Mouse (Mus musculus): ENCODE measurements around the gene Fgf18. TPM values are rescaled to one million over a fixed set of nuclear protein-coding genes. Genes with fewer than 3 reads are reported as not detected.

Fgf18 gene
- polyA plus RNA-seq, 1 experiment from 2014 or later: 7.7 TPM

GRCm38 (mm10) chr11:33098446-33098845 is 48.8 kb downstream of the Fgf18 start:
- Histone ChIP-seq H3K4me1 (replicated peaks) (peaks cover 22% of the 10 kb centered on the region), H3K27me3 (ENCODE audit: insufficient read depth, poor library complexity, severe bottlenecking) (peaks cover 3% of the 10 kb centered on the region; the same call in 1 of the 2 replicates), H3K9me3 (0 out of 2 replicates have a peak, but pooled peaks cover 4% of the 10 kb centered on the region), H3K27ac (0 out of 2 replicates have a peak overlapping the region, but pooled peaks have one; percentile 42), H3K36me3 (no peaks in the 10 kb centered on the region), H3K4me3 (no peak overlapping the region)
- no peak for DNase-seq (ENCODE audit: low spot score)
- 83% methylated on average over 12 of the region's 12 CpGs for WGBS

- no peak overlapping the region for H3K4me3 ChIP-seq
- no peaks in the 10 kb centered on the region for H3K36me3 ChIP-seq
- 0 out of 2 replicates have a peak, but pooled peaks cover 4% of the 10 kb centered on the region for H3K9me3 ChIP-seq
- peak; percentile 54 for DNase-seq (ENCODE audit: low spot score)
- no peak overlapping the region for H3K27ac ChIP-seq
- H3K27me3 ChIP-seq (ENCODE audit: insufficient read depth, poor library complexity, severe bottlenecking): peaks cover 3% of the 10 kb centered on the region; the same call in 1 of the 2 replicates
- peaks cover 22% of the 10 kb centered on the region for H3K4me1 ChIP-seq (replicated peaks)
- 54% methylated on average over 8 of the region's 8 CpGs for WGBS
Observed at GRCm38 (mm10) chr11:33097855-33098254, 49.3 kb downstream of the Fgf18 start.

GRCm38 (mm10) chr11:33089856-33090255 is 57.3 kb downstream of the Fgf18 start:
- H3K27ac ChIP-seq: no peak overlapping the region
- no peak overlapping the region for H3K4me3 ChIP-seq
- no peak for DNase-seq (ENCODE audit: low spot score)
- H3K4me1 ChIP-seq (replicated peaks): peaks cover 7% of the 10 kb centered on the region; the same call in 1 of the 2 replicates
- 82% methylated on average over 6 of the region's 6 CpGs for WGBS
- H3K27me3 ChIP-seq (ENCODE audit: insufficient read depth, poor library complexity, severe bottlenecking): no peaks in the 10 kb centered on the region
- H3K36me3 ChIP-seq: no peaks in the 10 kb centered on the region
- 0 out of 2 replicates have a peak, but pooled peaks cover 4% of the 10 kb centered on the region for H3K9me3 ChIP-seq

- Histone ChIP-seq H3K27me3 (ENCODE audit: insufficient read depth, poor library complexity, severe bottlenecking) (no peaks in the 10 kb centered on the region), H3K4me3 (no peak overlapping the region), H3K4me1 (replicated peaks) (peaks cover 7% of the 10 kb centered on the region; the same call in 1 of the 2 replicates), H3K27ac (no peak overlapping the region), H3K36me3 (no peaks in the 10 kb centered on the region), H3K9me3 (no peaks in the 10 kb centered on the region)
- WGBS: 44% methylated on average over 1 of the region's 1 CpGs
- no peak for DNase-seq (ENCODE audit: low spot score)
Observed at GRCm38 (mm10) chr11:33088181-33088580, 59.0 kb downstream of the Fgf18 start.

GRCm38 (mm10) chr11:33086046-33086445 is 61.2 kb downstream of the Fgf18 start:
- no peak overlapping the region for H3K27ac ChIP-seq
- no peaks in the 10 kb centered on the region for H3K27me3 ChIP-seq (ENCODE audit: insufficient read depth, poor library complexity, severe bottlenecking)
- no peak overlapping the region for H3K4me3 ChIP-seq
- no peaks in the 10 kb centered on the region for H3K9me3 ChIP-seq
- peaks cover 7% of the 10 kb centered on the region; the same call in 1 of the 2 replicates for H3K4me1 ChIP-seq (replicated peaks)
- DNase-seq (ENCODE audit: low spot score): no peak
- H3K36me3 ChIP-seq: no peaks in the 10 kb centered on the region
- 94% methylated on average over 1 of the region's 1 CpGs for WGBS

GRCm38 (mm10) chr11:33085514-33085913 is 61.7 kb downstream of the Fgf18 start:
- Histone ChIP-seq H3K4me1 (replicated peaks) (peaks cover 7% of the 10 kb centered on the region; the same call in 1 of the 2 replicates), H3K36me3 (no peaks in the 10 kb centered on the region), H3K27me3 (ENCODE audit: insufficient read depth, poor library complexity, severe bottlenecking) (no peaks in the 10 kb centered on the region), H3K27ac (no peak overlapping the region), H3K9me3 (no peaks in the 10 kb centered on the region), H3K4me3 (no peak overlapping the region)
- 85% methylated on average over 4 of the region's 4 CpGs for WGBS
- DNase-seq (ENCODE audit: low spot score): no peak

GRCm38 (mm10) chr11:33085054-33085453 is 62.1 kb downstream of the Fgf18 start:
- no peak overlapping the region for H3K27ac ChIP-seq
- H3K27me3 ChIP-seq (ENCODE audit: insufficient read depth, poor library complexity, severe bottlenecking): no peaks in the 10 kb centered on the region
- H3K4me3 ChIP-seq: no peak overlapping the region
- DNase-seq (ENCODE audit: low spot score): no peak
- peaks cover 7% of the 10 kb centered on the region; the same call in 1 of the 2 replicates for H3K4me1 ChIP-seq (replicated peaks)
- 91% methylated on average over 3 of the region's 3 CpGs for WGBS
- H3K36me3 ChIP-seq: no peaks in the 10 kb centered on the region
- H3K9me3 ChIP-seq: no peaks in the 10 kb centered on the region

GRCm38 (mm10) chr11:33084041-33084440 is 63.2 kb downstream of the Fgf18 start:
- no peak for DNase-seq (ENCODE audit: low spot score)
- Histone ChIP-seq H3K4me3 (no peak overlapping the region), H3K9me3 (no peaks in the 10 kb centered on the region), H3K27me3 (ENCODE audit: insufficient read depth, poor library complexity, severe bottlenecking) (no peaks in the 10 kb centered on the region), H3K4me1 (replicated peaks) (peaks cover 7% of the 10 kb centered on the region; the same call in 1 of the 2 replicates), H3K27ac (no peak overlapping the region), H3K36me3 (no peaks in the 10 kb centered on the region)
- WGBS: 92% methylated on average over 2 of the region's 2 CpGs

- peaks cover 24% of the 10 kb centered on the region for H3K4me1 ChIP-seq (replicated peaks)
- H3K27me3 ChIP-seq (ENCODE audit: insufficient read depth, poor library complexity, severe bottlenecking): 0 out of 2 replicates have a peak, but pooled peaks cover 3% of the 10 kb centered on the region
- H3K4me3 ChIP-seq: no peak overlapping the region
- no peaks in the 10 kb centered on the region for H3K9me3 ChIP-seq
- H3K36me3 ChIP-seq: no peaks in the 10 kb centered on the region
- no peak for DNase-seq (ENCODE audit: low spot score)
- no peak overlapping the region for H3K27ac ChIP-seq
- 86% methylated on average over 3 of the region's 3 CpGs for WGBS
Observed at GRCm38 (mm10) chr11:33081175-33081574, 66.0 kb downstream of the Fgf18 start.

GRCm38 (mm10) chr11:33080046-33080808 is 67.0 kb downstream of the Fgf18 start:
- 69% methylated on average over 16 of the region's 16 CpGs for WGBS
- Histone ChIP-seq H3K27me3 (ENCODE audit: insufficient read depth, poor library complexity, severe bottlenecking) (0 out of 2 replicates have a peak, but pooled peaks cover 12% of the 10 kb centered on the region), H3K4me1 (replicated peaks) (peaks cover 22% of the 10 kb centered on the region), H3K27ac (no peak overlapping the region), H3K9me3 (no peaks in the 10 kb centered on the region), H3K36me3 (no peaks in the 10 kb centered on the region), H3K4me3 (no peak overlapping the region)
- no peak for DNase-seq (ENCODE audit: low spot score)

- Histone ChIP-seq H3K4me1 (replicated peaks) (peaks cover 23% of the 10 kb centered on the region), H3K4me3 (no peak overlapping the region), H3K27me3 (ENCODE audit: insufficient read depth, poor library complexity, severe bottlenecking) (0 out of 2 replicates have a peak, but pooled peaks cover 13% of the 10 kb centered on the region), H3K36me3 (no peaks in the 10 kb centered on the region), H3K27ac (no peak overlapping the region), H3K9me3 (no peaks in the 10 kb centered on the region)
- DNase-seq (ENCODE audit: low spot score): no peak
- WGBS: 70% methylated on average over 6 of the region's 6 CpGs
Observed at GRCm38 (mm10) chr11:33079424-33079823, 67.8 kb downstream of the Fgf18 start.

- H3K4me3 ChIP-seq: no peak overlapping the region
- peak overlapping the region; percentile 71; the same call in 1 of the 2 replicates for H3K27ac ChIP-seq
- H3K4me1 ChIP-seq (replicated peaks): peaks cover 23% of the 10 kb centered on the region
- no peaks in the 10 kb centered on the region for H3K36me3 ChIP-seq
- H3K9me3 ChIP-seq: no peaks in the 10 kb centered on the region
- 34% methylated on average over 7 of the region's 7 CpGs for WGBS
- 0 out of 2 replicates have a peak, but pooled peaks cover 13% of the 10 kb centered on the region for H3K27me3 ChIP-seq (ENCODE audit: insufficient read depth, poor library complexity, severe bottlenecking)
- DNase-seq (ENCODE audit: low spot score): peak; percentile 45
Observed at GRCm38 (mm10) chr11:33078036-33078435, 69.2 kb downstream of the Fgf18 start.

GRCm38 (mm10) chr11:33075293-33075692 is 71.9 kb downstream of the Fgf18 start:
- no peak overlapping the region for H3K27ac ChIP-seq
- peaks cover 28% of the 10 kb centered on the region for H3K4me1 ChIP-seq (replicated peaks)
- 0 out of 2 replicates have a peak, but pooled peaks cover 13% of the 10 kb centered on the region for H3K27me3 ChIP-seq (ENCODE audit: insufficient read depth, poor library complexity, severe bottlenecking)
- H3K36me3 ChIP-seq: no peaks in the 10 kb centered on the region
- H3K4me3 ChIP-seq: no peak overlapping the region
- H3K9me3 ChIP-seq: no peaks in the 10 kb centered on the region
- no peak for DNase-seq (ENCODE audit: low spot score)
- 74% methylated on average over 8 of the region's 8 CpGs for WGBS

Data from hindbrain, embryonic 10.5 days (tissue).